Mouse (Mus musculus): Measurements from ENCODE around the gene 2210407C18Rik. TPM values are rescaled to one million over a fixed set of nuclear protein-coding genes. Genes with fewer than 3 reads are reported as not detected.

Gene 2210407C18Rik
- polyA plus RNA-seq (2012; rRNA removed): 3.7 and 5.3 TPM in 2 replicates

DNA sequence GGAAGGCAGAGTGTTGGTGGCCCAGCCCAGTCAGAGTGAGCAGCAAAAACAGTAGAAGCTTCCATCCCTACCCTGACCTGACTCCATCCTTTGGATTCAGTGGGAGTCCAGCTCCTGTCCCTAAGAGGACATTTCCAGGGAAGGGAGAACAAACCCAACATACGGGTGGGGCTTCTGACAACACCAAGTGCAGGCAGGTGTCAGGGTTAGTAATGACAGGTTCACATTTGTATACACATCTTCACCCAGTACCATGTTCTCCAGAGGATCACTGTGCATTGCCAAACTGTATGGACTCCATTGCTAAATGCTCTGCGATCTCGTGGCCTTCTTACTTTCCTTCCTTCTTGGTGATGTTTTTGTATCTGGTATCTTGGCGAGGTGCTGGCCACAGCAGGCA is at the start of gene 2210407C18Rik:
Gene 2210407C18Rik, minus strand, starts transcription at position 101 of the 400 bp plus-strand sequence.
- WGBS: 93% methylated on average over 4 of the region's 4 CpGs
- no peak for TF ChIP-seq CTCF (IDR thresholded peaks at IDR 0.05; ENCODE audit: borderline replicate concordance, control insufficient read depth, extremely low read depth, insufficient read depth, low read length, poor library complexity)
- no peak for TF ChIP-seq POLR2A (IDR thresholded peaks at IDR 0.05; ENCODE audit: control insufficient read depth, extremely low read depth, insufficient read depth, low read length, poor library complexity)
- H3K27ac ChIP-seq (ENCODE audit: control insufficient read depth, insufficient read depth, low read length): no peak within 1 kb of the TSS

DNA sequence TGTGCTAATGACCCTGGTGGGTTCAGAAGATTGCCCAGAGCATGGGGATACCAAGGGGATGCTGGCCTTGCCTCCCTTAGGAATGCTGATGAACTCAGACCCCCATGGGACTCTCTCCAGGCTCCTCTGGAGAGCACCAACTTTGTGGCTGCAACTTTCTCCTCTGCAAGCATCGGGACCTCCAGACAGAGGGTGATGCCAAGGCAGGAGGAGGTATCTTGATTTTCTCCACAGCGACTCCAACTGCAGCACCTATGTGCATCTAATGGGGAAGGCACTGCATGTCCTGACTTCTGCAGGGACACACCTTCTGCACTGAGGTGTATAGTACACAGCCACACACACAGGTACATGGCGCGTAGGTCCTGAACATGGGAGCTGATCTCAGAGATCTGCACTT is 42.7 kb upstream of the 2210407C18Rik start, which contains the start of gene Olfr322:
Gene Olfr322, plus strand, starts transcription at position 187 of the 400 bp plus-strand sequence.
- Histone ChIP-seq H3K36me3 (ENCODE audit: control insufficient read depth, insufficient read depth, low read length) (no peaks in the 10 kb centered on the region), H3K4me1 (replicated peaks; ENCODE audit: control insufficient read depth, insufficient read depth, low read length) (no peaks in the 10 kb centered on the region), H3K27me3 (ENCODE audit: control insufficient read depth, insufficient read depth, low read length) (no peaks in the 10 kb centered on the region), H3K27ac (ENCODE audit: control insufficient read depth, insufficient read depth, low read length) (no peak within 1 kb of the TSS), H3K4me3 (ENCODE audit: control insufficient read depth, insufficient read depth, low read length) (no peak within 1 kb of the TSS)
- no peak for TF ChIP-seq POLR2A (IDR thresholded peaks at IDR 0.05; ENCODE audit: control insufficient read depth, extremely low read depth, insufficient read depth, low read length, poor library complexity)
- no peak for TF ChIP-seq CTCF (IDR thresholded peaks at IDR 0.05; ENCODE audit: borderline replicate concordance, control insufficient read depth, extremely low read depth, insufficient read depth, low read length, poor library complexity)
- WGBS: 88% methylated on average over 4 of the region's 4 CpGs
- DNase-seq: no peak

More for the DNA sequence above, at the start of gene 2210407C18Rik:
- Histone ChIP-seq H3K4me1 (replicated peaks; ENCODE audit: control insufficient read depth, insufficient read depth, low read length) (no peaks in the 10 kb centered on the region), H3K4me3 (ENCODE audit: control insufficient read depth, insufficient read depth, low read length) (no peak within 1 kb of the TSS), H3K36me3 (ENCODE audit: control insufficient read depth, insufficient read depth, low read length) (no peaks in the 10 kb centered on the region), H3K27me3 (ENCODE audit: control insufficient read depth, insufficient read depth, low read length) (no peaks in the 10 kb centered on the region)
- DNase-seq: no peak

DNA sequence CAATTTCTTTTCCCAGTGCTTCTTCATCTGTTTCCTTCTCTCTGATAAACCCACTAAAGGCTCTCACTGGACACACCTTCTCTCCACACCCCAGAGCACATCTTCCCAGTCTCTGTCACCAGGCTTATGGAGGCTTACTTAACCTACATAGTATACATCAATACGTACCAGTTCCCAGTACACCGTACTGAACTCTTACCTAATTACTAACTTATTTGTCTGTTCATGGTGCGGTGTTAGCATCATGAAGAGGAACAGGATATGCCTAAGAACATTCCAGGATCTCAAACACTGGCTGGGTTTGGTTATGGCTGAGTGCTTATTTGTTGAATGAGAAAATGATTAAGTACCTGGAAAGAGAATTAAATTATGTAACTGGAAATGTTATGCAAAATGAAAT is 39.3 kb upstream of the 2210407C18Rik start:
- Histone ChIP-seq H3K4me3 (ENCODE audit: control insufficient read depth, insufficient read depth, low read length) (no peak overlapping the region), H3K36me3 (ENCODE audit: control insufficient read depth, insufficient read depth, low read length) (no peaks in the 10 kb centered on the region), H3K27me3 (ENCODE audit: control insufficient read depth, insufficient read depth, low read length) (no peaks in the 10 kb centered on the region), H3K27ac (ENCODE audit: control insufficient read depth, insufficient read depth, low read length) (no peak overlapping the region), H3K4me1 (replicated peaks; ENCODE audit: control insufficient read depth, insufficient read depth, low read length) (no peaks in the 10 kb centered on the region)
- TF ChIP-seq POLR2A (IDR thresholded peaks at IDR 0.05; ENCODE audit: control insufficient read depth, extremely low read depth, insufficient read depth, low read length, poor library complexity): no peak
- no peak for TF ChIP-seq CTCF (IDR thresholded peaks at IDR 0.05; ENCODE audit: borderline replicate concordance, control insufficient read depth, extremely low read depth, insufficient read depth, low read length, poor library complexity)
- DNase-seq: no peak
- WGBS: 95% methylated on average over 3 of the region's 3 CpGs

DNA sequence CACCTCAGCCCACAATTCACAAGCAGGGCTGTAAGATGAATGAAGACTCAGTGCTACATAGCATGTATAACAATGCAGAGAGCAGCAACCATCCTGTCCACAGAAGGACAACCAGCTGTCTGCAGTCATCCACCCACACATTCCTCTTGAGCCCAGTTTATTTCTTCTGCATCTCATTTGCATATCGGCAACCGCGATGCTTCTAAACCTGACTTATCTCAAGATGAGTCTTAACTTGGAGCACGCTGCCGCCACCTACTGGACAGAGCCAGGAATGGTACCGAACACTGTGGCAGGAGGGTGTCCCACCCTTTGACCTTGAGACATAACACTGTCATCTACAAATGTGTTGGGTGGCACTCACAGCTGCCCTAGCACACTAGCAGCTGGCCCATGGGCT is 27.5 kb upstream of the 2210407C18Rik start:
- Histone ChIP-seq H3K36me3 (ENCODE audit: control insufficient read depth, insufficient read depth, low read length) (no peaks in the 10 kb centered on the region), H3K27ac (ENCODE audit: control insufficient read depth, insufficient read depth, low read length) (no peak overlapping the region), H3K4me1 (replicated peaks; ENCODE audit: control insufficient read depth, insufficient read depth, low read length) (no peaks in the 10 kb centered on the region), H3K27me3 (ENCODE audit: control insufficient read depth, insufficient read depth, low read length) (peaks cover 3% of the 10 kb centered on the region; the same call in 1 of the 2 replicates), H3K4me3 (ENCODE audit: control insufficient read depth, insufficient read depth, low read length) (no peak overlapping the region)
- 30% methylated on average over 6 of the region's 6 CpGs for WGBS
- TF ChIP-seq POLR2A (IDR thresholded peaks at IDR 0.05; ENCODE audit: control insufficient read depth, extremely low read depth, insufficient read depth, low read length, poor library complexity) (no peak), CTCF (IDR thresholded peaks at IDR 0.05; ENCODE audit: borderline replicate concordance, control insufficient read depth, extremely low read depth, insufficient read depth, low read length, poor library complexity) (peak; percentile 83; the same call in 1 of the 2 replicates)
- DNase-seq: peak; percentile 68

DNA sequence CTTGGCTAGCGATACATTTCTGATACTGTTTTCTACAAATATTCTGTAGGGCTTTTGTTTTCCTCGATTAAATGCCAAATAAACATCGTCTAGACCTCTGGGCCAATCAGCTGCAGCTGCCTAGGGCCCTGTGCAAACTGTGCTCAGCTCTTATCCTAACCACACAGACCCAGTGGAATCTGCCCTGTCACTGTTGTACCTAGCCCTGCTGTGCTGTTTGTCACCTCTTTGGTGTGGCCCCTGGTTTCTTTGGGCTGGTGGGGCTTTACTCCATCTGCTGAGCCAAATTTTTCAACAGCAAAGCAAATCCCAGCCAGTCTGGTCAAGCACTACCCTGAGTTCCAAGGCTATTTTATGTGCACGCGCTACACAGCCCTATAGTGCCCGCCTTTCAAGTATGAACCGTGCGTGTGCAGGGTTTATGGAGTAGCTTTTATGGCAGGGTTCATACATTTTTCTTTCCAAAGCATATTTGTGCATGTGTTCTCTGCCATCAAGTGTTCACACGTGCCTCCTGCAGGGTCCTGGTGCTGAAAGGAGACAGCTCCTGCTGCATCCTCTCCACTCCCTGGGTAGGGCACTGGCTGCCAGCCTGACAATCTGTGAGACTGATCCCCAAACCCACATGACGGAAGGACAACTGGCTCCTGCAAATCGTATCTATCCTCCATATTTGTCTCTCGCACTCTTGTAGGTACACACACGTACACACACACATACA is 25.9 kb upstream of the 2210407C18Rik start:
- Histone ChIP-seq H3K4me3 (ENCODE audit: control insufficient read depth, insufficient read depth, low read length) (no peak overlapping the region), H3K36me3 (ENCODE audit: control insufficient read depth, insufficient read depth, low read length) (no peaks in the 10 kb centered on the region), H3K27me3 (ENCODE audit: control insufficient read depth, insufficient read depth, low read length) (peaks cover 3% of the 10 kb centered on the region; the same call in 1 of the 2 replicates), H3K27ac (ENCODE audit: control insufficient read depth, insufficient read depth, low read length) (no peak overlapping the region), H3K4me1 (replicated peaks; ENCODE audit: control insufficient read depth, insufficient read depth, low read length) (no peaks in the 10 kb centered on the region)
- DNase-seq: no peak
- WGBS: 75% methylated on average over 13 of the region's 13 CpGs
- TF ChIP-seq CTCF (IDR thresholded peaks at IDR 0.05; ENCODE audit: borderline replicate concordance, control insufficient read depth, extremely low read depth, insufficient read depth, low read length, poor library complexity): no peak
- TF ChIP-seq POLR2A (IDR thresholded peaks at IDR 0.05; ENCODE audit: control insufficient read depth, extremely low read depth, insufficient read depth, low read length, poor library complexity): no peak

DNA sequence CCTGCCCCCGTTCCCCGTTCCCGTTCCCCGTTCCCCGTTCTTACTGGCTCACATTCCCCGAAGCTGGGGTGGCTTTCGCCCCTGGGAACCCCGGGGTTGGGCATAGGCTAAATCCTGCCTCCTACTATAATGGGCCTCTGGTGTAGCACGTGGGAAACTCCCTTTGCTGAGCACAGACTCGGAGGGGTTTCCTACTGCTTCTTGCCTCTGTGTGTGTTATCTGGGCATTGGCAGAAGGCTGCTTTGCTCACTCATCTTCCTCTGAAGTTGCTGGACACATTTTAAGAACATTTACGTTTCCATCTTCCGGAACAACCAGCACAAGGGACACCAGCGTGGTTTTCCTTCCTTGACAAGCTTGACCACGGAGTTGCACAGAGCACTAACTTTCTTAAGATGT is 25.2 kb upstream of the 2210407C18Rik start:
- Histone ChIP-seq H3K4me1 (replicated peaks; ENCODE audit: control insufficient read depth, insufficient read depth, low read length) (no peaks in the 10 kb centered on the region), H3K27me3 (ENCODE audit: control insufficient read depth, insufficient read depth, low read length) (peaks cover 3% of the 10 kb centered on the region; the same call in 1 of the 2 replicates), H3K4me3 (ENCODE audit: control insufficient read depth, insufficient read depth, low read length) (no peak overlapping the region), H3K36me3 (ENCODE audit: control insufficient read depth, insufficient read depth, low read length) (no peaks in the 10 kb centered on the region), H3K27ac (ENCODE audit: control insufficient read depth, insufficient read depth, low read length) (no peak overlapping the region)
- TF ChIP-seq CTCF (IDR thresholded peaks at IDR 0.05; ENCODE audit: borderline replicate concordance, control insufficient read depth, extremely low read depth, insufficient read depth, low read length, poor library complexity) (no peak), POLR2A (IDR thresholded peaks at IDR 0.05; ENCODE audit: control insufficient read depth, extremely low read depth, insufficient read depth, low read length, poor library complexity) (no peak)
- DNase-seq: no peak
- 7% methylated on average over 14 of the region's 14 CpGs for WGBS
